Mouse (Mus musculus) ES-Bruce4 (cell line): ENCODE data around the gene Tspyl1. TPM values are rescaled to one million over a fixed set of nuclear protein-coding genes. Genes with fewer than 3 reads are reported as not detected.

Experiments
- H3K27ac ChIP-seq: 2 replicates; pipeline ENCODE4 v1.5.1; 2012; ENCODE audit warnings: low read length, inconsistent platforms; ENCODE audit not compliant: insufficient read depth
- H3K27me3 ChIP-seq: 2 replicates; pipeline ENCODE4 v1.6.1; 2012; ENCODE audit warnings: mild to moderate bottlenecking, low read length, inconsistent platforms; ENCODE audit not compliant: control insufficient read depth, poor library complexity, insufficient read depth, severe bottlenecking
- H3K36me3 ChIP-seq: 2 replicates; pipeline ENCODE4 v1.6.1; 2012; ENCODE audit warnings: inconsistent platforms, mild to moderate bottlenecking, low read length, moderate library complexity; ENCODE audit not compliant: control insufficient read depth, poor library complexity, insufficient read depth, severe bottlenecking
- H3K4me1 ChIP-seq: one replicate; pipeline ENCODE4 v1.8.1; 2011; ENCODE audit warnings: low read length; ENCODE audit not compliant: control insufficient read depth, insufficient read depth
- H3K4me3 ChIP-seq: 2 replicates; pipeline ENCODE4 v1.5.1; 2011; ENCODE audit warnings: low read depth, mild to moderate bottlenecking, low read length
- H3K9ac ChIP-seq: 2 replicates; pipeline ENCODE4 v1.6.1; 2012; ENCODE audit warnings: low read depth, mild to moderate bottlenecking, inconsistent platforms; ENCODE audit not compliant: poor library complexity, severe bottlenecking
- H3K9me3 ChIP-seq: replicated peaks from 2 replicates; pipeline ENCODE4 v1.6.1; 2012; ENCODE audit warnings: mild to moderate bottlenecking, low read length, inconsistent platforms; ENCODE audit not compliant: control insufficient read depth, poor library complexity, insufficient read depth, severe bottlenecking
- CTCF ChIP-seq: IDR thresholded peaks from one replicate; pipeline ENCODE4 v1.8.1; 2011; ENCODE audit warnings: low read depth, low read length
- EP300 ChIP-seq: IDR thresholded peaks from 2 replicates; pipeline ENCODE4 v1.6.1; 2011; ENCODE audit warnings: low read depth, low read length; ENCODE audit not compliant: insufficient read depth
- POLR2A ChIP-seq: IDR thresholded peaks from one replicate; pipeline ENCODE4 v1.8.1; 2011; ENCODE audit warnings: low read length; ENCODE audit not compliant: insufficient read depth
- polyA plus RNA-seq: library from polyadenylated mRNA; stranded (reverse); fragments of >200 nt; gene quantifications from 2 replicates; pipeline ENCODE4 v1.2.4, GENCODE M21; 2011; ENCODE audit warnings: low read depth; ENCODE audit not compliant: missing spikeins, insufficient read depth, insufficient read length

The Tspyl1 gene
- polyA plus RNA-seq, 1 experiment, result 36.8 TPM

- H3K9ac ChIP-seq, result no peak overlapping the region
- no peaks in the 10 kb centered on the region for H3K36me3 ChIP-seq
- no peaks in the 10 kb centered on the region for H3K9me3 ChIP-seq
- no peak overlapping the region for H3K4me3 ChIP-seq
- TF ChIP-seq POLR2A, result no peak
- no peak for TF ChIP-seq EP300
- TF ChIP-seq CTCF, result no peak
- H3K27me3 ChIP-seq, result no peaks in the 10 kb centered on the region
- H3K4me1 ChIP-seq, result no peaks in the 10 kb centered on the region
- no peak overlapping the region for H3K27ac ChIP-seq
These were observed 28.1 kb downstream of the Tspyl1 start for GRCm38 (mm10) chr10:34309915-34310685.

DNA sequence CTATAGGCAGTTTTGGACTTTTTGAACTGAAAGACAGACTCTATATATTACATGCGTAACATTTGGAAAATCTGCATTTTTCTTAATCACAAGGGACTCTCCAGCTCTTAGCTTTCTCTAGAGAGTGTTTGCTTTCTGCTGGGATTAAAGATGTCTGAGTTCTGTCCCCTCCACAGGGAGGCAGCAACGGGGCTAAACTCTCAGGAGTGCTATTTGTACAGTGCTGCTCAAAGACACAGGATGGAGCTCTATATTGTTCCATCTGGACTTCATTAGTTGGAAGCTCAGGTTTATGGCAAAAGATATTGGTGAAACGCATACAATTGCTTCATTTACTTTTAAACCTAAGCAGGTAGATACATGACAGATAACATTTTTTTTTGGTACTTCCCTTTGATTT lies 30.5 kb downstream of the Tspyl1 start:
- TF ChIP-seq POLR2A (no peak), CTCF (no peak)
- Histone ChIP-seq H3K27ac (no peak overlapping the region), H3K9ac (no peak overlapping the region), H3K9me3 (no peaks in the 10 kb centered on the region), H3K4me1 (no peaks in the 10 kb centered on the region), H3K27me3 (no peaks in the 10 kb centered on the region), H3K36me3 (no peaks in the 10 kb centered on the region), H3K4me3 (no peak overlapping the region)

GRCm38 (mm10) chr10:34316571-34317216 lies 34.7 kb downstream of the Tspyl1 start:
- no peak for TF ChIP-seq POLR2A
- 0 out of 2 replicates have a peak, but pooled peaks have one; percentile 46 for TF ChIP-seq EP300
- Histone ChIP-seq H3K4me1 (no peaks in the 10 kb centered on the region), H3K9me3 (no peaks in the 10 kb centered on the region), H3K27me3 (no peaks in the 10 kb centered on the region), H3K9ac (no peak overlapping the region), H3K4me3 (no peak overlapping the region), H3K36me3 (no peaks in the 10 kb centered on the region), H3K27ac (no peak overlapping the region)

- H3K27ac ChIP-seq, result no peak overlapping the region
- TF ChIP-seq EP300 (no peak), POLR2A (no peak), CTCF (no peak)
- no peak overlapping the region for H3K4me3 ChIP-seq
- H3K9ac ChIP-seq, result no peak overlapping the region
- H3K9me3 ChIP-seq, result no peaks in the 10 kb centered on the region
- H3K4me1 ChIP-seq, result no peaks in the 10 kb centered on the region
- H3K27me3 ChIP-seq, result no peaks in the 10 kb centered on the region
- H3K36me3 ChIP-seq, result no peaks in the 10 kb centered on the region
These were observed 35.2 kb downstream of the Tspyl1 start for GRCm38 (mm10) chr10:34317217-34317606.

GRCm38 (mm10) chr10:34320809-34321208 lies 38.8 kb downstream of the Tspyl1 start:
- no peak overlapping the region for H3K4me3 ChIP-seq
- H3K27me3 ChIP-seq, result no peaks in the 10 kb centered on the region
- no peaks in the 10 kb centered on the region for H3K9me3 ChIP-seq
- no peaks in the 10 kb centered on the region for H3K4me1 ChIP-seq
- H3K36me3 ChIP-seq, result no peaks in the 10 kb centered on the region
- no peak overlapping the region for H3K9ac ChIP-seq
- no peak overlapping the region for H3K27ac ChIP-seq
- TF ChIP-seq CTCF (no peak), EP300 (no peak), POLR2A (no peak)

GRCm38 (mm10) chr10:34326701-34327100 lies 44.7 kb downstream of the Tspyl1 start:
- no peak overlapping the region for H3K27ac ChIP-seq
- no peak for TF ChIP-seq EP300
- TF ChIP-seq POLR2A, result no peak
- peak; percentile 27 for TF ChIP-seq CTCF
- no peak overlapping the region for H3K4me3 ChIP-seq
- H3K36me3 ChIP-seq, result no peaks in the 10 kb centered on the region
- no peaks in the 10 kb centered on the region for H3K27me3 ChIP-seq
- no peak overlapping the region for H3K9ac ChIP-seq
- no peaks in the 10 kb centered on the region for H3K9me3 ChIP-seq
- no peaks in the 10 kb centered on the region for H3K4me1 ChIP-seq
